ENCODE assay signal across 18 mouse cellular contexts in the genomic region with DNA sequence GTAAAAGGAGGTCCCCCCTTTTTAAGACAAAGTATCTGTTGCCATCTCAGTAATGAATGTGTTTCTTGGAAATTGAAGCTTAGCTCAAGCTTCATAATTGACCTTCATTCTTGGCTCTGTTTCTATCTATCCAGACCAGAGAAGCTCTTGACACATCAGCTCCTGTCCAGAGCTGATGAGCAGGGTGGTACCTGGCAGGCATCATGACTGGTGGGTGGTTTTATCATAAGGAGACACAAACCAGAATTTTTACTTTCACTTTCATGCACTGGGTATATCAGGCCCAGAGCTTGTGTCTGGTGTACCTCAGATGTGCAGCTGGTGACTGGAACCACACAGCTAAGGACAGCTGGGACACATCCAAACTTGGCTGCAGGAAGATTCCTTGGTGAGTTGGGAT. TPM values are rescaled to one million over a fixed set of nuclear protein-coding genes. Genes with fewer than 3 reads are reported as not detected.
DNase-seq lines count a peak whose midpoint lies in the region; ATAC-seq lines count a peak whose summit lies in the region.
"Not testable (repeated sequence)": the region's sequence is repeated elsewhere in the genome, so short reads cannot be mapped to it uniquely, and the experiment has no call there.
"Had no signal": no experiment of that assay in that cellular context is flagged by ENCODE, and none has a peak within 500 bp of the region (broad histone marks: within the 10 kb centered on the region; RNA-seq: fewer than 3 reads in every experiment).

A gene (plus strand): TSS at position 306 of the 400 bp plus-strand sequence.

- H3K4me1 ChIP-seq in liver, embryonic 13.5 days (replicated peaks), result not testable (repeated sequence)

- H3K4me2 ChIP-seq in liver, embryonic 13.5 days, result not testable (repeated sequence)

- not testable (repeated sequence) for H3K36me3 ChIP-seq in liver, embryonic 13.5 days

- H3K27me3 ChIP-seq in liver, embryonic 13.5 days, result not testable (repeated sequence)

- DNase-seq in brain, adult 2 months (ENCODE audit: low read depth, low spot score), result peak; percentile 1
- DNase-seq in heart, postnatal 10 days, result peak; percentile 9 to 11
- not testable (repeated sequence) for DNase-seq in liver, embryonic 13.5 days

- H3K4me3 ChIP-seq in liver, embryonic 13.5 days (replicated peaks), result not testable (repeated sequence)

- not testable (repeated sequence) for H3K9me3 ChIP-seq in liver, embryonic 13.5 days (replicated peaks)

- H3K27ac ChIP-seq in liver, embryonic 13.5 days, result not testable (repeated sequence)

- intact Hi-C loops in heart, postnatal 10 days (cut with DNase I), result not testable (repeated sequence)

- peak; percentile 96 for ATAC-seq in erythroblast, adult 5-6 weeks (replicated peaks; ENCODE audit: low FRiP score, poor library complexity, severe bottlenecking)
- peak; percentile 93 for ATAC-seq in erythroid progenitor cell, adult 5-6 weeks (replicated peaks; ENCODE audit: low FRiP score, poor library complexity, severe bottlenecking)
- peak; percentile 41 for ATAC-seq in liver, embryonic 13.5 days (ENCODE audit: low read depth)
- ATAC-seq in megakaryocyte progenitor cell, adult 5-6 weeks (replicated peaks; ENCODE audit: poor library complexity), result 0 out of 2 replicates have a peak, but pooled peaks have one; percentile 29
- ATAC-seq in megakaryocyte-erythroid progenitor cell, adult 5-6 weeks (replicated peaks; ENCODE audit: low FRiP score, low TSS enrichment, poor library complexity, severe bottlenecking), result peak; percentile 52; the same call in 1 of the 2 replicates

- H3K9ac ChIP-seq in liver, embryonic 13.5 days, result not testable (repeated sequence)

RNA-seq across cellular contexts. Expression of the gene that starts here (rescaled TPM):
- 28.8 and 46.8 TPM in 2 replicates for total RNA-seq in erythroblast, adult 5-6 weeks (2015; ENCODE audit: low replicate concordance)
- 177 and 208 TPM in 2 replicates for total RNA-seq in erythroblast, adult 5-6 weeks (2017; ENCODE audit: low replicate concordance)
- 18.4 and 21.0 TPM in 2 replicates for total RNA-seq in erythroid progenitor cell, adult 5-6 weeks (2015; ENCODE audit: low replicate concordance)
- total RNA-seq in erythroid progenitor cell, adult 5-6 weeks (2017; ENCODE audit: low replicate concordance), result 75.1 and 111 TPM in 2 replicates
- not detected for total RNA-seq in heart, postnatal 10 days (2021)
- 0.15 and 0.38 TPM in 2 replicates for polyA plus RNA-seq in liver, embryonic 13.5 days (2015; fragmentation: Nextera tagmentation; extraction: Ambion mirVana)
- not detected in 2 replicates for total RNA-seq in megakaryocyte progenitor cell, adult 5-6 weeks (2015)
- total RNA-seq in megakaryocyte progenitor cell, adult 5-6 weeks (2017), result not detected in 2 replicates
- total RNA-seq in megakaryocyte-erythroid progenitor cell, adult 5-6 weeks (2014; fragmentation: Nextera tagmentation), result not detected in 2 replicates
- not detected in 2 replicates for total RNA-seq in megakaryocyte-erythroid progenitor cell, adult 5-6 weeks (2017)
- total RNA-seq: adrenal gland, adult 2 months; adrenal gland, postnatal 10 days; adrenal gland, postnatal 25 days; adrenal gland, postnatal 36 days; adrenal gland, postnatal 4 days; CH12.LX; ES-E14 had no signal
- polyA plus RNA-seq: adrenal gland, adult 2 months; brain, embryonic 14.5 days; CD4-positive, CD25-positive, alpha-beta regulatory T cell, adult 4 months; cerebellum, adult 2 months; G1E had no signal

Comparison
In these comparisons a context has a peak if more than half of its experiments do, and no peak if none do; other contexts are left out.
1. RNA of the gene that starts here (total RNA-seq): 28.8 to 208 TPM in erythroblast, adult 5-6 weeks and 18.4 to 111 TPM in erythroid progenitor cell, adult 5-6 weeks; not detected in heart, postnatal 10 days, not detected in megakaryocyte progenitor cell, adult 5-6 weeks and not detected in megakaryocyte-erythroid progenitor cell, adult 5-6 weeks; every median in the first group is over 10 times any median in the second.
2. Peak in DNase-seq in heart, postnatal 10 days; RNA of the gene not detected or under 1 TPM.
3. Peak in ATAC-seq in liver, embryonic 13.5 days; RNA of the gene not detected or under 1 TPM.
4. Peak in ATAC-seq in megakaryocyte progenitor cell, adult 5-6 weeks; RNA of the gene not detected or under 1 TPM.
5. Peak in ATAC-seq in megakaryocyte-erythroid progenitor cell, adult 5-6 weeks; RNA of the gene not detected or under 1 TPM.
6. ATAC-seq: peak in every context shown above with its lines; median percentile 96 in erythroblast, adult 5-6 weeks; 93 in erythroid progenitor cell, adult 5-6 weeks; 52 in megakaryocyte-erythroid progenitor cell, adult 5-6 weeks; 41 in liver, embryonic 13.5 days; 29 in megakaryocyte progenitor cell, adult 5-6 weeks.